Mouse (Mus musculus) small intestine, adult 2 months (tissue): ENCODE data around the gene Ints11. TPM values are rescaled to one million over a fixed set of nuclear protein-coding genes. Genes with fewer than 3 reads are reported as not detected.
A peak's percentile ranks its signal among the peaks of the same experiment; 100 is the strongest.

Source experiments
- H3K27ac ChIP-seq: fragments of 200-500 bp; 2 replicates; pipeline ENCODE4 v1.5.1; 2012; ENCODE audit warnings: low read depth, low read length, control low read depth, inconsistent platforms; ENCODE audit not compliant: insufficient read depth
- H3K27me3 ChIP-seq: fragments of 200-500 bp; 2 replicates; pipeline ENCODE4 v1.6.1; 2012; ENCODE audit warnings: mild to moderate bottlenecking, moderate library complexity, low read length, inconsistent platforms; ENCODE audit not compliant: control insufficient read depth, insufficient read depth
- H3K36me3 ChIP-seq: fragments of 200-500 bp; 2 replicates; pipeline ENCODE4 v1.6.1; 2012; ENCODE audit warnings: mild to moderate bottlenecking, low read length, control low read depth, inconsistent platforms; ENCODE audit not compliant: control insufficient read depth, insufficient read depth
- H3K4me1 ChIP-seq: fragments of 200-500 bp; 2 replicates; pipeline ENCODE4 v1.6.1; 2012; ENCODE audit warnings: low read length, inconsistent platforms, mixed read lengths; ENCODE audit not compliant: control insufficient read depth, insufficient read depth, insufficient read length
- H3K4me3 ChIP-seq: fragments of 200-500 bp; 2 replicates; pipeline ENCODE4 v1.5.1; 2012; ENCODE audit warnings: low read depth, mild to moderate bottlenecking, control low read depth, inconsistent platforms, low read length, moderate library complexity
- CTCF ChIP-seq: fragments of 200-500 bp; IDR thresholded peaks from 2 replicates; pipeline ENCODE4 v1.5.1; 2012; ENCODE audit warnings: low read depth, mild to moderate bottlenecking, control low read depth, inconsistent platforms, low read length, moderate library complexity, mixed read lengths; ENCODE audit not compliant: insufficient replicate concordance, insufficient read length; ENCODE audit errors: extremely low read depth
- POLR2A ChIP-seq: fragments of 200-500 bp; IDR thresholded peaks from 2 replicates; pipeline ENCODE4 v1.6.1; 2012; ENCODE audit warnings: low read depth, mild to moderate bottlenecking, control low read depth, inconsistent platforms, low read length, moderate library complexity
- WGBS: fragments of 180-500 bp; shearing (Covaris S2); methylation state at CpG from one replicate; pipeline ENCODE4 v1.1.7; 2018; 5-methylcytosine and 5-hydroxymethylcytosine counted together
- polyA plus RNA-seq: library from polyadenylated mRNA; depleted of rRNA; stranded (reverse); fragments of >200 nt; gene quantifications from 2 replicates; pipeline ENCODE4 v1.2.3, GENCODE M21; 2012

Gene Ints11
- polyA plus RNA-seq, 1 experiment, result 26.0 TPM

- Histone ChIP-seq H3K4me1 (peaks cover 8% of the 10 kb centered on the region), H3K27me3 (no peaks in the 10 kb centered on the region), H3K36me3 (peaks cover 20% of the 10 kb centered on the region), H3K4me3 (no peak overlapping the region), H3K27ac (no peak overlapping the region)
- 98% methylated on average over 2 of the region's 2 CpGs for WGBS
- TF ChIP-seq CTCF, result no peak
- no peak for TF ChIP-seq POLR2A
These were observed 29.0 kb downstream of the Ints11 start for GRCm38 (mm10) chr4:155898318-155898717.

DNA sequence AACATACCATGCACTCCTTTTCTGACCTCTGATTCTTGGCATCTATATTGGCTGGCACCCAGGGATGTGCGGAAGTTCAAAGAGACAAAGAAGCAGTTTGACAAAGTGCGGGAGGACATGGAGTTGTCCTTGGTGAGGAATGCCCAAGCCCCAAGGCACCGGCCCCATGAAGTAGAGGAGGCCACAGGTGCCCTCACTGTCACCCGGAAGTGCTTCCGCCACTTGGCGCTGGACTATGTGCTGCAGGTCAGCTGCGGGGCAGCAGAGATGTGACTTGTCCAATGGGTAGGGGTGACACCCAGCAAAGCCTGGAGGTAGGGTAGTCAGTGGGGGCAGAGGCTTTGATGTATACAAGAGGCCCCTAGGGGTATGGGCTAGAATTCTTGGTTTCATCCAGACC lies 30.0 kb downstream of the Ints11 start:
- WGBS, result 90% methylated on average over 7 of the region's 7 CpGs
- TF ChIP-seq POLR2A, result no peak
- no peak overlapping the region for H3K4me3 ChIP-seq
- H3K36me3 ChIP-seq, result peaks cover 24% of the 10 kb centered on the region
- peaks cover under 1% of the 10 kb centered on the region; the same call in 1 of the 2 replicates for H3K4me1 ChIP-seq
- H3K27ac ChIP-seq, result no peak overlapping the region
- no peaks in the 10 kb centered on the region for H3K27me3 ChIP-seq

GRCm38 (mm10) chr4:155901205-155901604 lies 31.9 kb downstream of the Ints11 start:
- peaks cover 26% of the 10 kb centered on the region for H3K36me3 ChIP-seq
- TF ChIP-seq CTCF (no peak), POLR2A (no peak)
- no peak overlapping the region for H3K4me3 ChIP-seq
- no peaks in the 10 kb centered on the region for H3K4me1 ChIP-seq
- no peak overlapping the region for H3K27ac ChIP-seq
- no peaks in the 10 kb centered on the region for H3K27me3 ChIP-seq
- 30% methylated on average over 3 of the region's 3 CpGs for WGBS

GRCm38 (mm10) chr4:155903246-155903645 lies 33.9 kb downstream of the Ints11 start:
- H3K36me3 ChIP-seq, result peaks cover 23% of the 10 kb centered on the region
- WGBS, result 94% methylated on average over 13 of the region's 13 CpGs
- TF ChIP-seq CTCF (no peak), POLR2A (no peak)

GRCm38 (mm10) chr4:155904318-155905102 lies 35.2 kb downstream of the Ints11 start:
- TF ChIP-seq CTCF (peak; percentile 27; the same call in 1 of the 2 replicates), POLR2A (no peak)
- no peaks in the 10 kb centered on the region for H3K4me1 ChIP-seq
- H3K27me3 ChIP-seq, result no peaks in the 10 kb centered on the region
- H3K27ac ChIP-seq, result no peak overlapping the region
- peaks cover 21% of the 10 kb centered on the region for H3K36me3 ChIP-seq
- no peak overlapping the region for H3K4me3 ChIP-seq
- WGBS, result 94% methylated on average over 13 of the region's 13 CpGs

More at GRCm38 (mm10) chr4:155903246-155903645, 33.9 kb downstream of the Ints11 start:
- no peaks in the 10 kb centered on the region for H3K4me1 ChIP-seq
- no peak overlapping the region for H3K27ac ChIP-seq
- no peak overlapping the region for H3K4me3 ChIP-seq
- H3K27me3 ChIP-seq, result no peaks in the 10 kb centered on the region

DNA sequence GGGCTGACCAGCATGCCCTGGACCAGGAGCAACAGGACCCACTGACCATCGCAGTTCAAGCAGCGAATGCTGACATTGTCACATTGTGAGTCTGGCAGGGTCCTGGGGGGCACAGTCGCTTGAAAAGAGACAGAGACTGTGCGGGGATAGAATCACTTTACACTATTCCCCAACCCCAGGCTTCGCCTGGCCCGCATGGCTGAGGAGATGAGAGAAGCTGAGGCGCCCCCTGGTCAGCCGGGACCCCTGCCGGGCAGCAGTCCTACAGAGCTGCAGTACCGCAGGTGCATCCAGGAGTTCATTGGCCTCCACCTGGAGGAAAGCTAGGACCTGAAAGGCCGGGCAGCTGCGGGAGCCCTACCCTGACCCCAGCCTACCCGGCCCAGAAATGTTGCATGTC lies 36.3 kb downstream of the Ints11 start:
- Histone ChIP-seq H3K27me3 (no peaks in the 10 kb centered on the region), H3K4me3 (no peak overlapping the region), H3K27ac (no peak overlapping the region), H3K4me1 (no peaks in the 10 kb centered on the region), H3K36me3 (peaks cover 19% of the 10 kb centered on the region)
- WGBS, result 91% methylated on average over 13 of the region's 13 CpGs
- no peak for TF ChIP-seq POLR2A
- TF ChIP-seq CTCF, result no peak

- TF ChIP-seq POLR2A, result no peak
- no peak for TF ChIP-seq CTCF
- peaks cover 17% of the 10 kb centered on the region for H3K36me3 ChIP-seq
- H3K27me3 ChIP-seq, result no peaks in the 10 kb centered on the region
- 87% methylated on average over 9 of the region's 9 CpGs for WGBS
- H3K4me3 ChIP-seq, result no peak overlapping the region
- no peak overlapping the region for H3K27ac ChIP-seq
- H3K4me1 ChIP-seq, result no peaks in the 10 kb centered on the region
These were observed 36.8 kb downstream of the Ints11 start for GRCm38 (mm10) chr4:155906125-155906524.
